Mouse (Mus musculus) CH12.LX (cell line): ENCODE measurements around the gene Srarp. TPM values are rescaled to one million over a fixed set of nuclear protein-coding genes. Genes with fewer than 3 reads are reported as not detected.

Experiments used
- DNase-seq: peaks from one replicate; pipeline ENCODE4 v3.0.0-alpha.2; 2013; ENCODE audit errors: extremely low read depth
- H3K27ac ChIP-seq: 2 replicates; pipeline ENCODE4 v1.5.1; 2012; ENCODE audit warnings: low read depth, mild to moderate bottlenecking, control low read depth, moderate library complexity; ENCODE audit not compliant: insufficient read depth
- H3K27me3 ChIP-seq: replicated peaks from 2 replicates; pipeline ENCODE3; 2012; ENCODE audit warnings: inconsistent platforms
- H3K36me3 ChIP-seq, 2 experiments: replicated peaks in 1 of 2; 2 replicates each; pipeline versions ENCODE3 to v1.6.1; 2012; ENCODE audit warnings: inconsistent platforms in 1 of 2, low read length in 1 of 2, mild to moderate bottlenecking in 1 of 2, mixed read lengths in 1 of 2, moderate library complexity in 1 of 2; ENCODE audit not compliant: control insufficient read depth in 1 of 2, insufficient read depth in 1 of 2
- H3K4me1 ChIP-seq, 2 experiments: 2 replicates each; pipeline ENCODE4 v1.6.1; 2012; ENCODE audit warnings: inconsistent platforms in 1 of 2, moderate library complexity in 1 of 2; ENCODE audit not compliant: insufficient read depth in 2 of 2, control insufficient read depth in 1 of 2
- H3K4me2 ChIP-seq: 2 replicates; pipeline ENCODE4 v1.6.1; 2012; ENCODE audit warnings: low read depth, mild to moderate bottlenecking, control low read depth; ENCODE audit not compliant: poor library complexity, insufficient read depth, severe bottlenecking
- H3K4me3 ChIP-seq, 3 experiments: fragments of 150-350 bp in 1 of 3; sonication (generic) in 1 of 3; replicated peaks in 1 of 3; 2 replicates each; pipeline versions ENCODE3 to v1.5.1; 2011 to 2012; ENCODE audit warnings: low read depth in 2 of 3, low read length in 2 of 3, mild to moderate bottlenecking in 2 of 3, moderate library complexity in 2 of 3, control low read depth in 1 of 3, improper control_type of control experiment in 1 of 3, inconsistent platforms in 1 of 3, mixed read lengths in 1 of 3; ENCODE audit not compliant: poor library complexity in 1 of 3
- H3K79me2 ChIP-seq: replicated peaks from 2 replicates; pipeline ENCODE4 v1.6.1; 2012; ENCODE audit warnings: mild to moderate bottlenecking, moderate library complexity; ENCODE audit not compliant: control insufficient read depth, poor library complexity, insufficient read depth, severe bottlenecking; ENCODE audit errors: extremely low read depth
- H3K9ac ChIP-seq: 2 replicates; pipeline ENCODE4 v1.6.1; 2012; ENCODE audit warnings: low read depth, mild to moderate bottlenecking, control low read depth, moderate library complexity; ENCODE audit not compliant: insufficient read depth
- H3K9me3 ChIP-seq: replicated peaks from 2 replicates; pipeline ENCODE3; 2012; ENCODE audit warnings: low read length, inconsistent platforms, mixed read lengths
- BHLHE40 ChIP-seq: IDR thresholded peaks from 2 replicates; pipeline ENCODE4 v1.6.1; 2011; ENCODE audit warnings: mild to moderate bottlenecking, low read depth, low read length, improper control_type of control experiment
- CHD2 ChIP-seq: IDR thresholded peaks from 2 replicates; pipeline ENCODE4 v1.6.1; 2011; ENCODE audit warnings: low read length, improper control_type of control experiment
- CTCF ChIP-seq, 2 experiments: IDR thresholded peaks in 1 of 2; conservative IDR thresholded peaks in 1 of 2; 2 replicates each; pipeline ENCODE4 v1.5.1; 2011 to 2012; ENCODE audit warnings: low read depth in 2 of 2, low read length in 2 of 2, improper control_type of control experiment in 1 of 2, inconsistent platforms in 1 of 2, mild to moderate bottlenecking in 1 of 2, moderate library complexity in 1 of 2
- E2F4 ChIP-seq: IDR thresholded peaks from 2 replicates; pipeline ENCODE4 v1.6.1; 2011; ENCODE audit warnings: low read depth, low read length, improper control_type of control experiment; ENCODE audit not compliant: insufficient replicate concordance
- ELF1 ChIP-seq: IDR thresholded peaks from 2 replicates; pipeline ENCODE4 v1.6.1; 2014; ENCODE audit warnings: low read depth, mild to moderate bottlenecking, inconsistent platforms, low read length, improper control_type of control experiment
- ETS1 ChIP-seq: conservative IDR thresholded peaks from 2 replicates; pipeline ENCODE4 v1.6.1; 2012; ENCODE audit warnings: low read depth, mild to moderate bottlenecking, inconsistent platforms, low read length, improper control_type of control experiment, moderate library complexity
- GABPA ChIP-seq: IDR thresholded peaks from 2 replicates; pipeline ENCODE4 v1.6.1; 2012; ENCODE audit warnings: low read depth, low read length, improper control_type of control experiment, inconsistent platforms; ENCODE audit not compliant: insufficient replicate concordance
- IRF4 ChIP-seq: IDR thresholded peaks from 2 replicates; pipeline ENCODE4 v1.6.1; 2014; ENCODE audit warnings: low read depth, mild to moderate bottlenecking, inconsistent platforms, low read length, improper control_type of control experiment
- JUN ChIP-seq: IDR thresholded peaks from 2 replicates; pipeline ENCODE4 v1.6.1; 2011; ENCODE audit warnings: low read depth, mild to moderate bottlenecking, low read length, improper control_type of control experiment, moderate library complexity; ENCODE audit not compliant: insufficient read depth
- MAFK ChIP-seq: IDR thresholded peaks from 2 replicates; pipeline ENCODE4 v1.6.1; 2011; ENCODE audit warnings: low read length, improper control_type of control experiment; ENCODE audit not compliant: insufficient replicate concordance
- MEF2A ChIP-seq: IDR thresholded peaks from 2 replicates; pipeline ENCODE4 v1.6.1; 2014; ENCODE audit warnings: low read depth, mild to moderate bottlenecking, inconsistent platforms, low read length, improper control_type of control experiment, borderline replicate concordance
- NELFE ChIP-seq: IDR thresholded peaks from 2 replicates; pipeline ENCODE4 v1.6.1; 2011; ENCODE audit warnings: low read depth, low read length, improper control_type of control experiment
- NRF1 ChIP-seq: IDR thresholded peaks from 2 replicates; pipeline ENCODE4 v1.6.1; 2014; ENCODE audit warnings: low read depth, mild to moderate bottlenecking, inconsistent platforms, low read length, improper control_type of control experiment, moderate library complexity
- POLR2AphosphoS2 ChIP-seq: IDR thresholded peaks from 2 replicates; pipeline ENCODE4 v1.6.1; 2011; ENCODE audit warnings: low read depth, low read length, improper control_type of control experiment
- RCOR1 ChIP-seq: conservative IDR thresholded peaks from 2 replicates; pipeline ENCODE4 v1.6.1; 2012; ENCODE audit warnings: low read depth, mild to moderate bottlenecking, inconsistent platforms, low read length, improper control_type of control experiment
- SIN3A ChIP-seq: IDR thresholded peaks from 2 replicates; pipeline ENCODE4 v1.6.1; 2012; ENCODE audit warnings: low read length, improper control_type of control experiment, inconsistent platforms
- SMC3 ChIP-seq: IDR thresholded peaks from 2 replicates; pipeline ENCODE4 v1.6.1; 2011; ENCODE audit warnings: low read depth, low read length, improper control_type of control experiment
- TCF12 ChIP-seq: IDR thresholded peaks from 2 replicates; pipeline ENCODE4 v1.6.1; 2014; ENCODE audit warnings: low read depth, mild to moderate bottlenecking, inconsistent platforms, low read length, improper control_type of control experiment
- UBTF ChIP-seq: IDR thresholded peaks from 2 replicates; pipeline ENCODE4 v1.6.1; 2012; ENCODE audit warnings: low read depth, mild to moderate bottlenecking, inconsistent platforms, low read length, improper control_type of control experiment, moderate library complexity
- USF2 ChIP-seq: conservative IDR thresholded peaks from 2 replicates; pipeline ENCODE4 v1.6.1; 2011; ENCODE audit warnings: low read depth, low read length, improper control_type of control experiment
- ZKSCAN1 ChIP-seq: IDR thresholded peaks from 2 replicates; pipeline ENCODE4 v1.6.1; 2012; ENCODE audit warnings: low read depth, inconsistent platforms, low read length, improper control_type of control experiment, borderline replicate concordance
- ZMIZ1 ChIP-seq: IDR thresholded peaks from 2 replicates; pipeline ENCODE4 v1.6.1; 2012; ENCODE audit warnings: low read depth, mild to moderate bottlenecking, inconsistent platforms, low read length, improper control_type of control experiment
- dilution Hi-C: fragments of 300-500 bp; cut with MboI; formaldehyde crosslinking; loops from 2 replicates; pipeline ENCODE4 v1.14.3; 2020; ENCODE audit warnings: low sequenced_read_pairs; ENCODE audit not compliant: extremely low pct_unique_long_range_greater_than_20kb, extremely low pct_ligation_motif_present
- in situ Hi-C: fragments of 300-500 bp; cut with MboI; formaldehyde crosslinking; loops from 3 replicates; pipeline ENCODE4 v1.14.3; 2019; ENCODE audit warnings: low sequenced_read_pairs, low pct_ligation_motif_present, low pct_unique_long_range_greater_than_20kb, mixed read lengths
- polyA plus RNA-seq: library from polyadenylated mRNA; unstranded; fragments of >175 nt; gene quantifications from 2 replicates; pipeline ENCODE4 v1.2.1, GENCODE M21; 2012; ENCODE audit warnings: low read depth; ENCODE audit not compliant: insufficient read length
- total RNA-seq, 2 experiments: library from RNA; depleted of rRNA; stranded (reverse); fragments of 300-350 nt in 1 of 2; fragments of >200 nt in 1 of 2; gene quantifications; 2 replicates each; pipeline ENCODE4 v1.2.3; 2012 to 2014

Gene Srarp
- total and polyA plus RNA-seq, 3 experiments = not detected

- Histone ChIP-seq H3K79me2 (peaks cover 5% of the 10 kb centered on the region), H3K4me1 (peaks cover 7 to 12% of the 10 kb centered on the region in 2 experiments; a peak in 3 of 4 replicates), H3K9me3 (no peaks in the 10 kb centered on the region), H3K27me3 (peaks cover 3% of the 10 kb centered on the region), H3K9ac (no peak overlapping the region), H3K36me3 (no peaks in the 10 kb centered on the region), H3K27ac (no peak overlapping the region), H3K4me2 (no peak overlapping the region), H3K4me3 (no peak overlapping the region)
- TF ChIP-seq SIN3A (no peak), UBTF (no peak), ZMIZ1 (no peak), MEF2A (no peak), ZKSCAN1 (no peak), POLR2AphosphoS2 (no peak), NRF1 (no peak), ETS1 (no peak), MAFK (no peak), USF2 (no peak), CHD2 (no peak), GABPA (no peak), JUN (no peak), SMC3 (no peak), IRF4 (no peak), TCF12 (no peak), ELF1 (no peak), E2F4 (no peak)
- dilution Hi-C loops (no loop called here), in situ Hi-C loops (no loop called here)
- no peak for DNase-seq
Observed at GRCm38 (mm10) chr4:141440877-141441276, 5.0 kb upstream of the Srarp start.

GRCm38 (mm10) chr4:141439083-141439803, 3.3 kb upstream of the Srarp start:
- H3K9me3 ChIP-seq = no peaks in the 10 kb centered on the region
- no peak for TF ChIP-seq RCOR1
- no peak for TF ChIP-seq CTCF (conservative IDR thresholded peaks at IDR 0.05 in 1 of 2, IDR thresholded peaks at IDR 0.05 in 1 of 2; ENCODE audit: low read depth in 2 of 2, low read length in 2 of 2)
- TF ChIP-seq NELFE = no peak
- TF ChIP-seq CHD2 = no peak
- TF ChIP-seq BHLHE40 = no peak
- no peak for TF ChIP-seq ETS1
- H3K4me2 ChIP-seq = no peak overlapping the region
- H3K36me3 ChIP-seq = no peaks in the 10 kb centered on the region
- peaks cover 3 to 5% of the 10 kb centered on the region in 2 experiments; a peak in 3 of 4 replicates for H3K4me1 ChIP-seq
- H3K9ac ChIP-seq = no peak overlapping the region
- no peaks in the 10 kb centered on the region for H3K79me2 ChIP-seq
- no peak overlapping the region for H3K4me3 ChIP-seq
- DNase-seq = no peak
- peaks cover 3% of the 10 kb centered on the region for H3K27me3 ChIP-seq
- no peak overlapping the region for H3K27ac ChIP-seq
- dilution Hi-C loops (no loop called here), in situ Hi-C loops (no loop called here)
